Mouse (Mus musculus): ENCODE results near the gene Sct. TPM values are rescaled to one million over a fixed set of nuclear protein-coding genes. Genes with fewer than 3 reads are reported as not detected.

Gene Sct
- not detected for polyA plus RNA-seq (2015; fragmentation: Illumina TruSeq; extraction: RNeasy Lipid Tissue Mini Kit (QIAGEN cat#74804); ENCODE audit: low read depth, low replicate concordance)

GRCm38 (mm10) chr7:141278766-141279590 is at the start of gene Sct:
TSS of gene Sct (minus strand) at chr7:141279133.

GRCm38 (mm10) chr7:141327469-141328372 is 48.8 kb upstream of the Sct start, which contains the start of the genes Deaf1 and Tmem80:
TSS of gene Deaf1 (minus strand) at chr7:141327690.
TSS of gene Tmem80 (plus strand) at chr7:141327739.

DNA sequence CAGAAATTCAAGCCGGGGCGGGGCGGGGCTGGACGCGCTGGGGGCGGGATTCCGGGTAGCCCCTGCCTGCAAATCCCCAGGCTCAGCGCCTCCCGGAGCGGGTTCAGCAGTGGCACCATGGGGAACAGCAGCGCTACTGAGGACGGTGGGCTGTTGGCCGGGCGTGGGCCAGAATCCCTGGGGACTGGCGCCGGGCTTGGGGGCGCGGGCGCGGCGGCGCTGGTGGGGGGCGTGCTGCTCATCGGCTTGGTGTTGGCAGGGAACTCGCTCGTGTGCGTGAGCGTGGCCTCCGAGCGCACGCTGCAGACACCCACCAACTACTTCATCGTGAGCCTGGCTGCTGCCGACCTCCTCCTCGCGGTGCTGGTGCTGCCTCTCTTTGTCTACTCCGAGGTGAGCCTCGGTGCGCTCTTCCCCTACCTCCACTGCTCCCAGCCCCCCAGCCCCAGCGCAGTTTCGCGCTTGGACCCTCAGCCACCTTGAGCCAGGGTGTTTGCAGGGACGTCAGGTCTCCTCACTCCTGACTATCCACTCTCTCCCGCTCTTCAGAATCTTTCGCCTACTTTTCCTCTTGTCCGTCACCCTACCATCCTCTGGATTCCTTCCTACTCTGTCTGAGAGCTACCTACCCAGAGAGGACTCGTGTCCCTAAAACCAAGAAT is 13.1 kb upstream of the Sct start, which contains the start of gene Drd4:
Gene Drd4 (plus strand): TSS at position 86 of the 662 bp plus-strand sequence.

GRCm38 (mm10) chr7:141276546-141276945 is 2.4 kb downstream of the Sct start, which contains the start of gene Cdhr5:
TSS of gene Cdhr5 (minus strand) at chr7:141276786.

DNA sequence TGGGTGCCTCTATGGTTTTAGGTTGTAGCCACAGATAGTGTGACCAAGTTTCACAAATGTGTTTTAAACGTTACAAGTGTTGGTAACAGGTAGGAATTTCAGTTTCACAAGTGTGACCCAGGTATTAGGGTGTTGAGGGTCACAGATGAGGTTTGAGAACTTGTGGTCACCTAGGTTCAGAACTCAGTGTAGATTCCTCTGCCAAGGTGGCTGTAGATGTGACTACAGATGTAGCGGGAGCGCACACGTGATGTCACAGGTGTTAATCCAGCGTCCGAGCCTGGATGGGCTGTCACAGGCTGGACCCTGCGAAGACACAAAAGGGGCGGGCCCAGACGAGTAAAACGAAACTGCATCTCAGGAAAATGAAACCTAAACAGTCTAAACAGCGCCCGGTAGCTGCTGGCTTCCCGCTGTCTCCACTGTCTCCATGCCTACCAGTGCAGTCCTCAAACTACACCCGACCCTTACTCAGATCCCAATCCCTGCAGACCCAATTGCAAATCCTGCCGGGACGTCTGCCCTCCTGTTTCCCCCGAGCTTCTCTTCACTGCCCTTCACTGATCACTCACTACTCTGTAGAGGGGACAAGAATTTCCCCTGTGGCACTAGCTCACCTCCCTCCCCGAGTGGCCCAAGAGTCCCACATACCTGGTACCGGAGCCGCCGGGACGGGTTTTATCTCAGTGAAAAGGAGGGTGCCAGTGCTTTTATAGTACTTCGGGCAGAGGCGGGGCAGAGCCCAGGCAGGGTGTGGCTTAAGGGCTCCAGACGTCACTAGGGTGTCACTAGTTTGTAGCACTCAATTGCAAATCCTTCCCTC is 13.0 kb downstream of the Sct start, which contains the start of gene Irf7:
Gene Irf7 (minus strand): TSS at position 743 of the 823 bp plus-strand sequence.

Other genes with a start within 250 kb of the Sct start
- 44.9 TPM for gene B4galnt4, start 218.0 kb downstream of the Sct start, polyA plus RNA-seq (2015; fragmentation: Illumina TruSeq; extraction: RNeasy Lipid Tissue Mini Kit (QIAGEN cat#74804); ENCODE audit: low read depth, low replicate concordance)
- not detected for gene Pkp3, start 200.9 kb downstream of the Sct start, polyA plus RNA-seq (2015; fragmentation: Illumina TruSeq; extraction: RNeasy Lipid Tissue Mini Kit (QIAGEN cat#74804); ENCODE audit: low read depth, low replicate concordance)
- gene Sigirr, start 178.6 kb downstream of the Sct start, polyA plus RNA-seq (2015; fragmentation: Illumina TruSeq; extraction: RNeasy Lipid Tissue Mini Kit (QIAGEN cat#74804); ENCODE audit: low read depth, low replicate concordance) = 2.7 TPM
- gene Ano9, start 161.3 kb downstream of the Sct start, polyA plus RNA-seq (2015; fragmentation: Illumina TruSeq; extraction: RNeasy Lipid Tissue Mini Kit (QIAGEN cat#74804); ENCODE audit: low read depth, low replicate concordance) = not detected
- gene Ptdss2, start 156.8 kb downstream of the Sct start, polyA plus RNA-seq (2015; fragmentation: Illumina TruSeq; extraction: RNeasy Lipid Tissue Mini Kit (QIAGEN cat#74804); ENCODE audit: low read depth, low replicate concordance) = 59.5 TPM
- gene Rnh1, start 106.3 kb downstream of the Sct start, polyA plus RNA-seq (2015; fragmentation: Illumina TruSeq; extraction: RNeasy Lipid Tissue Mini Kit (QIAGEN cat#74804); ENCODE audit: low read depth, low replicate concordance) = 53.6 TPM
- gene Hras, start 85.1 kb downstream of the Sct start, polyA plus RNA-seq (2015; fragmentation: Illumina TruSeq; extraction: RNeasy Lipid Tissue Mini Kit (QIAGEN cat#74804); ENCODE audit: low read depth, low replicate concordance) = 235 TPM
- 3.7 TPM for gene Lrrc56, start 85.0 kb downstream of the Sct start, polyA plus RNA-seq (2015; fragmentation: Illumina TruSeq; extraction: RNeasy Lipid Tissue Mini Kit (QIAGEN cat#74804); ENCODE audit: low read depth, low replicate concordance)
- not detected for gene Lmntd2, start 65.1 kb downstream of the Sct start, polyA plus RNA-seq (2015; fragmentation: Illumina TruSeq; extraction: RNeasy Lipid Tissue Mini Kit (QIAGEN cat#74804); ENCODE audit: low read depth, low replicate concordance)
- gene Rassf7, start 63.3 kb downstream of the Sct start, polyA plus RNA-seq (2015; fragmentation: Illumina TruSeq; extraction: RNeasy Lipid Tissue Mini Kit (QIAGEN cat#74804); ENCODE audit: low read depth, low replicate concordance) = 2.9 TPM
- 41.3 TPM for gene Phrf1, start 50.3 kb downstream of the Sct start, polyA plus RNA-seq (2015; fragmentation: Illumina TruSeq; extraction: RNeasy Lipid Tissue Mini Kit (QIAGEN cat#74804); ENCODE audit: low read depth, low replicate concordance)
- gene Irf7, start 12.7 kb downstream of the Sct start, polyA plus RNA-seq (2015; fragmentation: Illumina TruSeq; extraction: RNeasy Lipid Tissue Mini Kit (QIAGEN cat#74804); ENCODE audit: low read depth, low replicate concordance) = 3.1 TPM
- not detected for gene Cdhr5, start 2.3 kb downstream of the Sct start, polyA plus RNA-seq (2015; fragmentation: Illumina TruSeq; extraction: RNeasy Lipid Tissue Mini Kit (QIAGEN cat#74804); ENCODE audit: low read depth, low replicate concordance)
- gene Drd4, start 12.9 kb upstream of the Sct start, polyA plus RNA-seq (2015; fragmentation: Illumina TruSeq; extraction: RNeasy Lipid Tissue Mini Kit (QIAGEN cat#74804); ENCODE audit: low read depth, low replicate concordance) = 0.25 TPM
- gene Deaf1, start 48.6 kb upstream of the Sct start, polyA plus RNA-seq (2015; fragmentation: Illumina TruSeq; extraction: RNeasy Lipid Tissue Mini Kit (QIAGEN cat#74804); ENCODE audit: low read depth, low replicate concordance) = 47.0 TPM
- 50.5 TPM for gene Tmem80, start 48.6 kb upstream of the Sct start, polyA plus RNA-seq (2015; fragmentation: Illumina TruSeq; extraction: RNeasy Lipid Tissue Mini Kit (QIAGEN cat#74804); ENCODE audit: low read depth, low replicate concordance)
- gene Eps8l2, start 59.7 kb upstream of the Sct start, polyA plus RNA-seq (2015; fragmentation: Illumina TruSeq; extraction: RNeasy Lipid Tissue Mini Kit (QIAGEN cat#74804); ENCODE audit: low read depth, low replicate concordance) = 6.6 TPM
- 181 TPM for gene Taldo1, start 113.1 kb upstream of the Sct start, polyA plus RNA-seq (2015; fragmentation: Illumina TruSeq; extraction: RNeasy Lipid Tissue Mini Kit (QIAGEN cat#74804); ENCODE audit: low read depth, low replicate concordance)
- 34.3 TPM for gene Gatd1, start 135.0 kb upstream of the Sct start, polyA plus RNA-seq (2015; fragmentation: Illumina TruSeq; extraction: RNeasy Lipid Tissue Mini Kit (QIAGEN cat#74804); ENCODE audit: low read depth, low replicate concordance)
- gene Cend1, start 150.4 kb upstream of the Sct start, polyA plus RNA-seq (2015; fragmentation: Illumina TruSeq; extraction: RNeasy Lipid Tissue Mini Kit (QIAGEN cat#74804); ENCODE audit: low read depth, low replicate concordance) = 400 TPM
- 208 TPM for gene Slc25a22, start 158.8 kb upstream of the Sct start, polyA plus RNA-seq (2015; fragmentation: Illumina TruSeq; extraction: RNeasy Lipid Tissue Mini Kit (QIAGEN cat#74804); ENCODE audit: low read depth, low replicate concordance)
- 2.1 TPM for gene Pidd1, start 164.9 kb upstream of the Sct start, polyA plus RNA-seq (2015; fragmentation: Illumina TruSeq; extraction: RNeasy Lipid Tissue Mini Kit (QIAGEN cat#74804); ENCODE audit: low read depth, low replicate concordance)
- gene Rplp2, start 168.2 kb upstream of the Sct start, polyA plus RNA-seq (2015; fragmentation: Illumina TruSeq; extraction: RNeasy Lipid Tissue Mini Kit (QIAGEN cat#74804); ENCODE audit: low read depth, low replicate concordance) = 731 TPM
- 18.9 TPM for gene Pnpla2, start 176.1 kb upstream of the Sct start, polyA plus RNA-seq (2015; fragmentation: Illumina TruSeq; extraction: RNeasy Lipid Tissue Mini Kit (QIAGEN cat#74804); ENCODE audit: low read depth, low replicate concordance)
- 4.0 TPM for gene Cracr2b, start 182.0 kb upstream of the Sct start, polyA plus RNA-seq (2015; fragmentation: Illumina TruSeq; extraction: RNeasy Lipid Tissue Mini Kit (QIAGEN cat#74804); ENCODE audit: low read depth, low replicate concordance)
- gene Cd151, start 188.3 kb upstream of the Sct start, polyA plus RNA-seq (2015; fragmentation: Illumina TruSeq; extraction: RNeasy Lipid Tissue Mini Kit (QIAGEN cat#74804); ENCODE audit: low read depth, low replicate concordance) = 42.1 TPM
- 45.8 TPM for gene Polr2l, start 196.0 kb upstream of the Sct start, polyA plus RNA-seq (2015; fragmentation: Illumina TruSeq; extraction: RNeasy Lipid Tissue Mini Kit (QIAGEN cat#74804); ENCODE audit: low read depth, low replicate concordance)
- 20.6 TPM for gene Tspan4, start 196.1 kb upstream of the Sct start, polyA plus RNA-seq (2015; fragmentation: Illumina TruSeq; extraction: RNeasy Lipid Tissue Mini Kit (QIAGEN cat#74804); ENCODE audit: low read depth, low replicate concordance)

Measured in brain, adult 10 weeks (tissue).